Mouse (Mus musculus) E14TG2a.4 (cell line): Measurements from ENCODE around the gene Vsnl1.

ENCODE experiments used
- CTCF ChIP-seq: conservative IDR thresholded peaks from 2 replicates; pipeline ENCODE4 v1.5.1; 2014; ENCODE audit warnings: low read length
- POU5F1 ChIP-seq: IDR thresholded peaks from 2 replicates; pipeline ENCODE4 v1.6.1; 2014; ENCODE audit warnings: low read length, borderline replicate concordance

GRCm38 (mm10) chr12:11370056-11370455, 66.4 kb downstream of the Vsnl1 start:
- TF ChIP-seq CTCF (no peak), POU5F1 (no peak)
